Mouse (Mus musculus) spleen, adult 2 months (tissue): ENCODE results near the gene Gm7073.

Experiments used
- CTCF ChIP-seq: fragments of 200-500 bp; IDR thresholded peaks from 2 replicates; pipeline ENCODE4 v1.5.1; 2011; ENCODE audit warnings: mild to moderate bottlenecking, inconsistent platforms; ENCODE audit not compliant: insufficient read depth, insufficient read length, insufficient replicate concordance; ENCODE audit errors: extremely low read depth
- POLR2A ChIP-seq: fragments of 200-500 bp; IDR thresholded peaks from 2 replicates; pipeline ENCODE4 v1.6.1; 2011; ENCODE audit warnings: low read depth, low read length, inconsistent platforms

DNA sequence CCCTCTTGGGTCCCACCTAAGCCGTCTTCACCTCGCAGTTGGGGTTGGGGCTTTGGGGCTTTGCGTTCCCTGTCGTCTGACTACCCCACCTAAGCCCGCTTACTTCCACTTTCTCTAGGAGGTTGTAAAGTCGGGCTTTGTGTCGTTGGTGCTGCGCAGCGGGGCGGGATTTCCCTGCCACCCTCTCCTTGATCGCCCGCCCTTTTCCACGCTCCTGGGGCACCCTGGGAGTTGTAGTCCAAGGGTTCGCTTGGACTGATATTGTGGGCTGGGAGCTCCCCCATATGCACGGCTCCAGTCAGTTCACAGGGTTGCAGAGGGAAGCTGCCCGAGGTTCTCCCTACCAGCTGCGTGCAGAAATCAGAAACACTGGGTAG lies 134.4 kb downstream of the Gm7073 start:
- TF ChIP-seq CTCF (peak; percentile 45; the same call in 1 of the 2 replicates), POLR2A (peak; percentile 63)
